Mouse (Mus musculus) intestine, embryonic 14.5 days (tissue): ENCODE data around the gene Dspp. TPM values are rescaled to one million over a fixed set of nuclear protein-coding genes. Genes with fewer than 3 reads are reported as not detected.

Experiments used
- ATAC-seq: fragments of 200-750 bp; cut with Nextera tagmentation; replicated peaks from 2 replicates; pipeline ENCODE4 v1.8.0; 2017; ENCODE audit warnings: low read depth, moderate number of reproducible peaks, moderate TSS enrichment, moderate library complexity; ENCODE audit not compliant: low FRiP score, low TSS enrichment
- DNase-seq: peaks from one replicate; pipeline ENCODE4 v3.0.0-alpha.2; 2018; ENCODE audit warnings: low spot score
- H3K27ac ChIP-seq: fragments of 300-500 bp; sonication (generic); 2 replicates; pipeline ENCODE4 v1.5.1; 2014; ENCODE audit warnings: low read depth, mild to moderate bottlenecking, control low read depth
- H3K27me3 ChIP-seq: fragments of 300-500 bp; sonication (generic); replicated peaks from 2 replicates; pipeline ENCODE4 v1.6.1; 2014; ENCODE audit warnings: low read length, control low read depth; ENCODE audit not compliant: control insufficient read depth, insufficient read depth
- H3K36me3 ChIP-seq: fragments of 300-500 bp; sonication (generic); 2 replicates; pipeline ENCODE4 v1.6.1; 2014; ENCODE audit warnings: low read length, control low read depth; ENCODE audit not compliant: control insufficient read depth, insufficient read depth
- H3K4me1 ChIP-seq: fragments of 300-500 bp; sonication (generic); replicated peaks from 2 replicates; pipeline ENCODE4 v1.6.1; 2014; ENCODE audit warnings: low read length, control low read depth, mixed read lengths; ENCODE audit not compliant: control insufficient read depth, insufficient read depth
- H3K4me2 ChIP-seq: fragments of 300-500 bp; sonication (generic); 2 replicates; pipeline ENCODE4 v1.6.1; 2014; ENCODE audit warnings: low read length
- H3K4me3 ChIP-seq: fragments of 300-500 bp; sonication (generic); 2 replicates; pipeline ENCODE4 v1.5.1; 2014; ENCODE audit warnings: low read depth, low read length, control low read depth, mixed read lengths
- H3K9ac ChIP-seq: fragments of 300-500 bp; sonication (generic); 2 replicates; pipeline ENCODE4 v1.6.1; 2014; ENCODE audit warnings: mild to moderate bottlenecking, low read length
- H3K9me3 ChIP-seq: fragments of 300-500 bp; sonication (generic); 2 replicates; pipeline ENCODE4 v1.6.1; 2016; ENCODE audit warnings: low read length, control low read depth; ENCODE audit not compliant: control insufficient read depth
- WGBS: fragments of 180-500 bp; shearing (Covaris S2); extraction: QIAGEN DNeasy Blood & Tissue Kit; methylation state at CpG from one replicate; pipeline ENCODE4 v1.1.7; 2014; 5-methylcytosine and 5-hydroxymethylcytosine counted together
- polyA plus RNA-seq: library from polyadenylated mRNA; unstranded; fragments of >200 nt; fragmentation: Nextera tagmentation; extraction: Ambion mirVana; gene quantifications from 2 replicates; pipeline ENCODE4 v1.2.1, GENCODE M21; 2014

Dspp gene
- polyA plus RNA-seq, 1 experiment from 2014 or later, result not detected

- DNase-seq (no peak), ATAC-seq (no peak)
- Histone ChIP-seq H3K4me1 (no peaks in the 10 kb centered on the region), H3K9me3 (no peaks in the 10 kb centered on the region), H3K36me3 (no peaks in the 10 kb centered on the region), H3K4me3 (no peak overlapping the region), H3K27me3 (no peaks in the 10 kb centered on the region), H3K4me2 (no peak overlapping the region), H3K9ac (no peak overlapping the region), H3K27ac (no peak overlapping the region)
- WGBS, result 61% methylated on average over 3 of the region's 3 CpGs
These were observed 53.8 kb downstream of the Dspp start for GRCm38 (mm10) chr5:104224299-104224698.

- Histone ChIP-seq H3K36me3 (no peaks in the 10 kb centered on the region), H3K4me3 (no peak overlapping the region), H3K4me1 (no peaks in the 10 kb centered on the region), H3K27ac (no peak overlapping the region), H3K9me3 (no peaks in the 10 kb centered on the region), H3K27me3 (no peaks in the 10 kb centered on the region), H3K9ac (no peak overlapping the region), H3K4me2 (no peak overlapping the region)
- ATAC-seq (0 out of 2 replicates have a peak, but pooled peaks have one; percentile 62), DNase-seq (no peak)
These were observed 54.2 kb downstream of the Dspp start for GRCm38 (mm10) chr5:104224750-104225149.

- no peak for ATAC-seq
- Histone ChIP-seq H3K9ac (no peak overlapping the region), H3K4me2 (no peak overlapping the region), H3K4me1 (no peaks in the 10 kb centered on the region), H3K36me3 (no peaks in the 10 kb centered on the region), H3K27ac (no peak overlapping the region), H3K27me3 (no peaks in the 10 kb centered on the region), H3K4me3 (no peak overlapping the region), H3K9me3 (no peaks in the 10 kb centered on the region)
- 60% methylated on average over 1 of the region's 1 CpGs for WGBS
- DNase-seq, result no peak
These were observed 58.0 kb downstream of the Dspp start for GRCm38 (mm10) chr5:104228497-104228896.

Other genes starting within 250 kb of the Dspp start
- 1.9 and 4.6 TPM in 2 replicates for gene Hsd17b13, start 193.3 kb upstream of the Dspp start, polyA plus RNA-seq
- 6.2 and 6.5 TPM in 2 replicates for gene Hsd17b11, start 148.8 kb upstream of the Dspp start, polyA plus RNA-seq
- 58.5 and 59.4 TPM in 2 replicates for gene Nudt9, start 124.4 kb upstream of the Dspp start, polyA plus RNA-seq
- not detected in 2 replicates for gene Gm17660, start 93.1 kb upstream of the Dspp start, polyA plus RNA-seq
- 183 and 203 TPM in 2 replicates for gene Sparcl1, start 57.0 kb upstream of the Dspp start, polyA plus RNA-seq
- 0.64 and 0.90 TPM in 2 replicates for gene Dmp1, start 31.9 kb downstream of the Dspp start, polyA plus RNA-seq
- 0.08 and 0.16 TPM in 2 replicates for gene Ibsp, start 128.5 kb downstream of the Dspp start, polyA plus RNA-seq
- not detected in 2 replicates for gene Mepe, start 154.6 kb downstream of the Dspp start, polyA plus RNA-seq